Mouse (Mus musculus) left cerebral cortex, adult 18-20 months (tissue): ENCODE data around the gene Hrk. TPM values are rescaled to one million over a fixed set of nuclear protein-coding genes. Genes with fewer than 3 reads are reported as not detected.

Experiments used
- DNase-seq, 2 experiments: peaks; one replicate each; pipeline ENCODE4 v3.0.0; 2021 to 2022; ENCODE audit warnings: low spot score in 2 of 2, mixed read lengths in 1 of 2
- total RNA-seq, 2 experiments: library from RNA; stranded (reverse); gene quantifications; 2 replicates each; pipeline ENCODE4 v1.2.3; 2021

Gene Hrk
- total RNA-seq, 2 experiments from 2014 or later: 27.4 to 27.9 TPM

GRCm38 (mm10) chr5:118156976-118157375 lies 7.5 kb upstream of the Hrk start:
- DNase-seq: no peak

- no peak for DNase-seq
Measured at GRCm38 (mm10) chr5:118160691-118161090, 3.8 kb upstream of the Hrk start.

GRCm38 (mm10) chr5:118165462-118165861 lies 1.0 kb downstream of the Hrk start:
- no peak for DNase-seq

- no peak for DNase-seq
Measured at GRCm38 (mm10) chr5:118167561-118167995, 3.1 kb downstream of the Hrk start.

- peak; percentile 26 to 37 for DNase-seq
Measured at GRCm38 (mm10) chr5:118169222-118170221, 5.1 kb downstream of the Hrk start.

- DNase-seq: peak in 1 of 2 experiments; percentile 33
Measured at GRCm38 (mm10) chr5:118170888-118171529, 6.6 kb downstream of the Hrk start.

GRCm38 (mm10) chr5:118171665-118172064 lies 7.2 kb downstream of the Hrk start:
- DNase-seq: peak; percentile 69 to 75

- DNase-seq: peak in 1 of 2 experiments; percentile 33
Measured at GRCm38 (mm10) chr5:118172078-118172723, 7.8 kb downstream of the Hrk start.

GRCm38 (mm10) chr5:118174310-118175009 lies 10.0 kb downstream of the Hrk start:
- DNase-seq: no peak

GRCm38 (mm10) chr5:118175137-118175536 lies 10.7 kb downstream of the Hrk start:
- DNase-seq: no peak

- peak in 1 of 2 experiments; percentile 16 for DNase-seq
Measured at GRCm38 (mm10) chr5:118177640-118178039, 13.2 kb downstream of the Hrk start.

GRCm38 (mm10) chr5:118186903-118187633 lies 22.6 kb downstream of the Hrk start:
- no peak for DNase-seq

GRCm38 (mm10) chr5:118188356-118188755 lies 23.9 kb downstream of the Hrk start:
- DNase-seq: no peak

- DNase-seq: no peak
Measured at GRCm38 (mm10) chr5:118190491-118190890, 26.0 kb downstream of the Hrk start.

- no peak for DNase-seq
Measured at GRCm38 (mm10) chr5:118192221-118192620, 27.8 kb downstream of the Hrk start.

- DNase-seq: no peak
Measured at GRCm38 (mm10) chr5:118197421-118197820, 33.0 kb downstream of the Hrk start.

GRCm38 (mm10) chr5:118199670-118200069 lies 35.2 kb downstream of the Hrk start:
- no peak for DNase-seq

- no peak for DNase-seq
Measured at GRCm38 (mm10) chr5:118204675-118205440, 40.4 kb downstream of the Hrk start.

GRCm38 (mm10) chr5:118205852-118206251 lies 41.4 kb downstream of the Hrk start:
- no peak for DNase-seq
